ENCODE assay signal across 19 mouse cellular contexts in genomic region chr9:66879486-66879885, GRCm38 (mm10). TPM values are rescaled to one million over a fixed set of nuclear protein-coding genes. Genes with fewer than 3 reads are reported as not detected.
DNase-seq lines count a peak whose midpoint lies in the region; ATAC-seq and TF ChIP-seq lines count a peak whose summit lies in the region.
"Had no signal": no experiment of that assay in that cellular context is flagged by ENCODE, and none has a peak within 500 bp of the region (broad histone marks: within the 10 kb centered on the region; RNA-seq: fewer than 3 reads in every experiment).

No protein-coding gene starts in this region.

- H3K4me3 ChIP-seq in layer of hippocampus, adult 2 months = no peak overlapping the region
- H3K4me3 ChIP-seq: embryonic facial prominence, embryonic 13.5 days; forebrain, embryonic 12.5 days; heart, embryonic 15.5 days; hindbrain, embryonic 13.5 days had no signal

- no peak for TF ChIP-seq CTCF in layer of hippocampus, adult 2 months (conservative IDR thresholded peaks at IDR 0.05)

- peak; percentile 54 for ATAC-seq in granulocyte monocyte progenitor cell, adult 5-6 weeks (replicated peaks; ENCODE audit: poor library complexity, severe bottlenecking)
- ATAC-seq in monocyte, adult 5-6 weeks (replicated peaks; ENCODE audit: insufficient number of reproducible peaks, low FRiP score, low TSS enrichment, poor library complexity, severe bottlenecking) = peak; percentile 70
- ATAC-seq: forebrain, embryonic 16.5 days; Patski had no signal

- no peak for DNase-seq in layer of hippocampus, adult 2 months (ENCODE audit: low spot score in 2 of 2)
- DNase-seq in layer of hippocampus, postnatal 25 days (ENCODE audit: extremely low spot score in 1 of 2, low spot score in 1 of 2) = no peak
- peak; percentile 31 for DNase-seq in 416B (ENCODE audit: low read depth)
- no peak for DNase-seq in kidney, postnatal 14 days
- DNase-seq in heart, adult 8-10 months (ENCODE audit: low spot score) = no peak
- DNase-seq: adrenal gland, adult 2 months; adrenal gland, postnatal 25 days; cerebellum, adult 8-10 months; cerebellum, postnatal 14 days; gastrocnemius, postnatal 10 days; heart, postnatal 14 days had no signal

- peak overlapping the region; percentile 28; the same call in 1 of the 2 replicates for H3K27ac ChIP-seq in layer of hippocampus, adult 2 months
- H3K27ac ChIP-seq: embryonic facial prominence, embryonic 13.5 days; heart, embryonic 15.5 days; hindbrain, embryonic 13.5 days had no signal

RNA-seq across cellular contexts. Expression of gene Rab8b, which starts 40.0 kb away (rescaled TPM):
- 10 to 100 TPM; 46.1 to 47.1 TPM for total RNA-seq in layer of hippocampus, adult 2 months (2021)
- 10 to 100 TPM; 40.7 to 46.4 TPM for total RNA-seq in layer of hippocampus, postnatal 25 days (2021)
- total RNA-seq in granulocyte monocyte progenitor cell, adult 5-6 weeks (2014; fragmentation: Nextera tagmentation) = 37.5 and 39.6 TPM in 2 replicates
- 75.2 and 76.0 TPM in 2 replicates for total RNA-seq in granulocyte monocyte progenitor cell, adult 5-6 weeks (2017)
- 147 to 179 TPM (median 160 TPM) in 3 replicates for total RNA-seq in monocyte, adult 5-6 weeks (2017)
- 1 to 10 TPM; 7.7 to 9.2 (median 8.2) TPM for total RNA-seq in heart, adult 8-10 months (2022)

RNA-seq across cellular contexts. Expression of gene Aph1c, which starts 45.0 kb away (rescaled TPM):
- total RNA-seq in layer of hippocampus, adult 2 months (2021) = 1 to 10 TPM; 7.6 to 8.4 TPM
- total RNA-seq in layer of hippocampus, postnatal 25 days (2021) = 1 to 10 TPM; 6.5 to 8.0 TPM
- 3.8 and 9.0 TPM in 2 replicates for total RNA-seq in granulocyte monocyte progenitor cell, adult 5-6 weeks (2014; fragmentation: Nextera tagmentation)
- total RNA-seq in granulocyte monocyte progenitor cell, adult 5-6 weeks (2017) = 1.9 and 4.9 TPM in 2 replicates
- total RNA-seq in monocyte, adult 5-6 weeks (2017) = 1.9 to 9.5 TPM (median 3.2 TPM) in 3 replicates
- total RNA-seq in heart, adult 8-10 months (2022) = 1 to 10 TPM in 3 of 4 experiments, under 1 TPM in 1; 1.00 to 1.9 (median 1.2) TPM
